Mouse (Mus musculus) forebrain, embryonic 14.5 days (tissue): Measurements from ENCODE around the gene Gm10645. TPM values are rescaled to one million over a fixed set of nuclear protein-coding genes. Genes with fewer than 3 reads are reported as not detected.

Source experiments
- ATAC-seq: fragments of 200-750 bp; cut with Nextera tagmentation; 2 replicates; pipeline ENCODE4 v1.8.0; 2017; ENCODE audit warnings: mild to moderate bottlenecking, moderate library complexity
- DNase-seq: peaks from one replicate; pipeline ENCODE4 v3.0.0-alpha.2; 2015; ENCODE audit warnings: low spot score
- H3K27ac ChIP-seq: fragments of 300-500 bp; sonication (generic); 2 replicates; pipeline ENCODE4 v1.5.1; 2014; ENCODE audit warnings: low read depth, mild to moderate bottlenecking, control low read depth, low read length, moderate library complexity
- H3K27me3 ChIP-seq: fragments of 300-500 bp; sonication (generic); replicated peaks from 2 replicates; pipeline ENCODE4 v1.6.1; 2014; ENCODE audit warnings: low read length, control low read depth, mixed read lengths; ENCODE audit not compliant: control insufficient read depth, insufficient read depth
- H3K36me3 ChIP-seq: fragments of 300-500 bp; sonication (generic); 2 replicates; pipeline ENCODE4 v1.6.1; 2014; ENCODE audit warnings: low read length, control low read depth; ENCODE audit not compliant: control insufficient read depth, insufficient read depth
- H3K4me1 ChIP-seq: fragments of 300-500 bp; sonication (generic); 2 replicates; pipeline ENCODE4 v1.6.1; 2014; ENCODE audit warnings: antibody characterized with exemption, low read length, control low read depth; ENCODE audit not compliant: control insufficient read depth, insufficient read depth
- H3K4me2 ChIP-seq: fragments of 300-500 bp; sonication (generic); 2 replicates; pipeline ENCODE4 v1.6.1; 2014; ENCODE audit warnings: mild to moderate bottlenecking, control low read depth, low read length
- H3K4me3 ChIP-seq: fragments of 300-500 bp; sonication (generic); 2 replicates; pipeline ENCODE4 v1.5.1; 2014; ENCODE audit warnings: low read depth, low read length, control low read depth
- H3K9ac ChIP-seq: fragments of 300-500 bp; sonication (generic); 2 replicates; pipeline ENCODE4 v1.6.1; 2014; ENCODE audit warnings: mild to moderate bottlenecking, low read length, control low read depth, moderate library complexity
- H3K9me3 ChIP-seq: fragments of 300-500 bp; sonication (generic); replicated peaks from 2 replicates; pipeline ENCODE4 v1.6.1; 2016; ENCODE audit warnings: low read length, control low read depth, mixed read lengths; ENCODE audit not compliant: control insufficient read depth
- WGBS: fragments of 180-500 bp; shearing (Covaris S2); extraction: QIAGEN DNeasy Blood & Tissue Kit; methylation state at CpG from one replicate; pipeline ENCODE4 v1.1.7; 2014; 5-methylcytosine and 5-hydroxymethylcytosine counted together
- polyA plus RNA-seq: library from polyadenylated mRNA; unstranded; fragments of >200 nt; fragmentation: Nextera tagmentation; extraction: Ambion mirVana; gene quantifications from 2 replicates; pipeline ENCODE4 v1.2.1, GENCODE M21; 2014

Gene Gm10645
- polyA plus RNA-seq, 1 experiment from 2014 or later: 7.9 TPM

- Histone ChIP-seq H3K27ac (no peak overlapping the region), H3K9ac (no peak overlapping the region), H3K4me1 (no peaks in the 10 kb centered on the region), H3K27me3 (no peaks in the 10 kb centered on the region), H3K36me3 (no peaks in the 10 kb centered on the region), H3K4me2 (no peak overlapping the region), H3K4me3 (no peak overlapping the region), H3K9me3 (no peaks in the 10 kb centered on the region)
- WGBS: 77% methylated on average over 3 of the region's 3 CpGs
- DNase-seq (no peak), ATAC-seq (no peak)
Measured at GRCm38 (mm10) chr8:83158971-83159370, 7.0 kb downstream of the Gm10645 start.

DNA sequence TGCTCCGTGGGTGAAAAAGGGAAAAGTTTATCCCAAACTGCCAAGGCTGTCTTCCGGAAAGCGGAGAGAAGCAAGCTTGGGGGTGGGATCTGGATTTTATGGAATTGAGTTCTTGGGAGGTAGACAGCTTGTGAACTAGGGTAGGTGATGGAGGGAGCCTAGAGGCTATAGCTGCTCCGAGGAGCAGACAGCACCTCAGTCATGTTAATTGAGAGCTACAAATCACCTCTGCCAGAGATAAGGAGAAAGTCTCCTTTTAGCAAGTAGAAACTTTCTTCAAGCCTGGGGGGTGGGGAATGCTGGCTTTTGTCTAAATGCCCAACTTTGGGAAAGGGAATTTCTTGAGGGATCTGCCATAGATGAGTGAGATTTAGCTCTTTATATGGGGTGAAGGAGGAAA is 10.9 kb downstream of the Gm10645 start:
- no peak overlapping the region for H3K27ac ChIP-seq
- no peak for ATAC-seq
- H3K27me3 ChIP-seq: no peaks in the 10 kb centered on the region
- WGBS: 52% methylated on average over 4 of the region's 4 CpGs
- no peaks in the 10 kb centered on the region for H3K4me1 ChIP-seq
- H3K36me3 ChIP-seq: no peaks in the 10 kb centered on the region
- no peak overlapping the region for H3K9ac ChIP-seq
- H3K4me2 ChIP-seq: no peak overlapping the region
- no peaks in the 10 kb centered on the region for H3K9me3 ChIP-seq
- DNase-seq: no peak
- H3K4me3 ChIP-seq: no peak overlapping the region

GRCm38 (mm10) chr8:83152470-83152869 is 13.5 kb downstream of the Gm10645 start:
- Histone ChIP-seq H3K36me3 (no peaks in the 10 kb centered on the region), H3K4me3 (no peak overlapping the region), H3K27me3 (no peaks in the 10 kb centered on the region), H3K4me1 (no peaks in the 10 kb centered on the region), H3K4me2 (no peak overlapping the region), H3K27ac (no peak overlapping the region), H3K9ac (no peak overlapping the region), H3K9me3 (no peaks in the 10 kb centered on the region)
- no peak for ATAC-seq
- no peak for DNase-seq
- WGBS: 66% methylated on average over 4 of the region's 4 CpGs

GRCm38 (mm10) chr8:83152055-83152454 is 13.9 kb downstream of the Gm10645 start:
- H3K9me3 ChIP-seq: no peaks in the 10 kb centered on the region
- H3K27ac ChIP-seq: no peak overlapping the region
- no peak overlapping the region for H3K4me2 ChIP-seq
- H3K36me3 ChIP-seq: no peaks in the 10 kb centered on the region
- no peaks in the 10 kb centered on the region for H3K4me1 ChIP-seq
- DNase-seq (no peak), ATAC-seq (no peak)
- no peaks in the 10 kb centered on the region for H3K27me3 ChIP-seq
- H3K9ac ChIP-seq: no peak overlapping the region
- 81% methylated on average over 2 of the region's 2 CpGs for WGBS
- no peak overlapping the region for H3K4me3 ChIP-seq

DNA sequence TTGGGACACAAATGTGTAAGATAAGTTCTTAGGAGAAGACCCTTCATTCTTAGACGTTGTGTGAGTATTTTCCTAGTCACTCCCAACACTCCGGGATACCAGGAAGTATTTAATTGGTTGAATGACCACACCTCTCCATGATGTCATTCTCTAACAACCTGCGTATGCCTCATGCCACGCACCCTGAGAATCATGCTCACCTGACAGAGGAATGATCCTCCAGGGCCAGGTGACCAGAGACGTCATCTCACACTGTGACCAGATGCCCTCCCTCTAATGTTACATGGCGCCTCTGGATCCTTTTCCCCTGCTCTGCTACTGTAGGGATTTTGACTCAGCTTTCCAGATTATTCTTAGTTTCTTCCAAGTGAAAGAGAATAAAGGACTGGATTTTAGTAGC is 16.8 kb downstream of the Gm10645 start:
- no peaks in the 10 kb centered on the region for H3K4me1 ChIP-seq
- H3K36me3 ChIP-seq: no peaks in the 10 kb centered on the region
- H3K4me3 ChIP-seq: no peak overlapping the region
- WGBS: 94% methylated on average over 6 of the region's 6 CpGs
- H3K27ac ChIP-seq: no peak overlapping the region
- ATAC-seq: no peak
- H3K9me3 ChIP-seq: no peaks in the 10 kb centered on the region
- H3K9ac ChIP-seq: no peak overlapping the region
- no peaks in the 10 kb centered on the region for H3K27me3 ChIP-seq
- no peak for DNase-seq
- H3K4me2 ChIP-seq: no peak overlapping the region

DNA sequence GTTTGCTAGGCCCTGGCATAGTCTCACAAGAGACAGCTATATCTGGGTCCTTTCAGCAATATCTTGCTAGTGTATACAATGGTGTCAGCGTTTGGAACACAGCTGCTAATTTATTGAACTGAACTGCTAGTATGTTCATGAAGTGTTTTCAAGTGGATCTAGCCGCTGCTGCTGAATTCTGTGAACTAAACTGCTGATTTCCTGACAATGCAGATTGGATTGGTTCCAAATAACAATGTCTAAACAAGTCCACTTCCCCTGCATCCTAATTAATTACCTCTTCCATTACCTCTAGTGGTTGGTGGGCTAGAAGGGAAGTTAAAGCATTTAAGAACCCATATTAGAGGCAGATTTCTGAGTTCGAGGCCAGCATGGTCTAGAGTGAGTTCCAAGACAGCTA is 20.5 kb downstream of the Gm10645 start:
- H3K4me2 ChIP-seq: no peak overlapping the region
- H3K27ac ChIP-seq: no peak overlapping the region
- 33% methylated on average over 3 of the region's 3 CpGs for WGBS
- H3K4me1 ChIP-seq: no peaks in the 10 kb centered on the region
- H3K4me3 ChIP-seq: no peak overlapping the region
- no peaks in the 10 kb centered on the region for H3K36me3 ChIP-seq
- H3K9me3 ChIP-seq: no peaks in the 10 kb centered on the region
- peak; percentile 67; the same call in 1 of the 2 replicates for ATAC-seq
- H3K27me3 ChIP-seq: no peaks in the 10 kb centered on the region
- H3K9ac ChIP-seq: no peak overlapping the region
- peak; percentile 59 for DNase-seq

DNA sequence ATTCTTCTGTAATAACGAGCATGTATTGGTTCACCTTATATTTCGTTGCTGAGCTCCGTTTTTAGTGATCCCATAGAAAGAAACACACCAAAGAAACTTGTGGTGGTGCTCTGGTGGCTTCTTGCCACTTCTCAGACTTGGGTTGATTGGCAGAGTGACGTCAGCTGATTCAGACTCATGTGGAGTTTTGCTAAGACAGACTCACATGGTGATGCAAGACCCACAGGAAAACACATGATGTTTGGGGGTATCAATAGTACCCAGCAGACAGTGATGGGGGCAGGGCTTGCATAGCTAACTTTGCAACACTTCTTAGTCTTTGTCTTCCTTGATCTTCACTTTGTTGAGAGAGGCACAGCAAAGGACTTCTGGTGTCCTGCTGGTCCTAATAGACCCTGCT is 21.4 kb downstream of the Gm10645 start:
- no peaks in the 10 kb centered on the region for H3K9me3 ChIP-seq
- H3K27ac ChIP-seq: no peak overlapping the region
- ATAC-seq (no peak), DNase-seq (no peak)
- no peak overlapping the region for H3K4me3 ChIP-seq
- no peak overlapping the region for H3K4me2 ChIP-seq
- no peaks in the 10 kb centered on the region for H3K27me3 ChIP-seq
- H3K4me1 ChIP-seq: no peaks in the 10 kb centered on the region
- WGBS: 79% methylated on average over 4 of the region's 4 CpGs
- H3K9ac ChIP-seq: no peak overlapping the region
- no peaks in the 10 kb centered on the region for H3K36me3 ChIP-seq

GRCm38 (mm10) chr8:83141358-83141757 is 24.6 kb downstream of the Gm10645 start:
- Histone ChIP-seq H3K36me3 (no peaks in the 10 kb centered on the region), H3K4me2 (no peak overlapping the region), H3K4me1 (no peaks in the 10 kb centered on the region), H3K27ac (no peak overlapping the region), H3K4me3 (no peak overlapping the region), H3K9me3 (no peaks in the 10 kb centered on the region), H3K27me3 (no peaks in the 10 kb centered on the region), H3K9ac (no peak overlapping the region)
- DNase-seq (no peak), ATAC-seq (no peak)
- WGBS: 89% methylated on average over 5 of the region's 5 CpGs

- DNase-seq: no peak
- Histone ChIP-seq H3K9ac (no peak overlapping the region), H3K4me1 (no peaks in the 10 kb centered on the region), H3K27me3 (no peaks in the 10 kb centered on the region), H3K9me3 (no peaks in the 10 kb centered on the region), H3K4me3 (no peak overlapping the region), H3K36me3 (no peaks in the 10 kb centered on the region), H3K27ac (no peak overlapping the region), H3K4me2 (no peak overlapping the region)
- 86% methylated on average over 3 of the region's 3 CpGs for WGBS
- no peak for ATAC-seq
Measured at GRCm38 (mm10) chr8:83140701-83141111, 25.3 kb downstream of the Gm10645 start.
